In genomic region chr7:112417598-112417997, GRCm38 (mm10) we compare ENCODE assay signal across 31 mouse cellular contexts. TPM values are rescaled to one million over a fixed set of nuclear protein-coding genes. Genes with fewer than 3 reads are reported as not detected.
DNase-seq lines count a peak whose midpoint lies in the region; ATAC-seq and TF ChIP-seq lines count a peak whose summit lies in the region.
"Had no signal": no experiment of that assay in that cellular context is flagged by ENCODE, and none has a peak within 500 bp of the region (broad histone marks: within the 10 kb centered on the region; RNA-seq: fewer than 3 reads in every experiment).

No protein-coding gene starts in this region.

- no peaks in the 10 kb centered on the region for H3K36me3 ChIP-seq in heart, embryonic 12.5 days
- no peaks in the 10 kb centered on the region for H3K36me3 ChIP-seq in limb, embryonic 11.5 days (ENCODE audit: control insufficient read depth, insufficient read depth, low read length)
- H3K36me3 ChIP-seq in limb, embryonic 10.5 days = no peaks in the 10 kb centered on the region
- no peaks in the 10 kb centered on the region for H3K36me3 ChIP-seq in ES-Bruce4 (ENCODE audit: control insufficient read depth, insufficient read depth, low read length, poor library complexity, severe bottlenecking)
- H3K36me3 ChIP-seq in embryonic facial prominence, embryonic 15.5 days = no peaks in the 10 kb centered on the region
- H3K36me3 ChIP-seq: G1E; heart, embryonic 15.5 days; hindbrain, embryonic 12.5 days; intestine, embryonic 15.5 days; limb, embryonic 15.5 days; liver, embryonic 13.5 days had no signal

- no peak overlapping the region for H3K9ac ChIP-seq in heart, embryonic 12.5 days
- no peak overlapping the region for H3K9ac ChIP-seq in limb, embryonic 11.5 days (ENCODE audit: low read length)
- H3K9ac ChIP-seq in ES-Bruce4 (ENCODE audit: low read depth, poor library complexity, severe bottlenecking) = no peak overlapping the region
- no peak overlapping the region for H3K9ac ChIP-seq in embryonic facial prominence, embryonic 15.5 days
- H3K9ac ChIP-seq: forebrain, embryonic 13.5 days; heart, embryonic 15.5 days; hindbrain, embryonic 12.5 days; intestine, embryonic 15.5 days; limb, embryonic 15.5 days; liver, embryonic 13.5 days had no signal

- TF ChIP-seq CTCF in ES-Bruce4 (IDR thresholded peaks at IDR 0.05; ENCODE audit: low read depth, low read length) = no peak

- DNase-seq in heart, adult 11 months = peak; percentile 56
- no peak for DNase-seq in limb, embryonic 11.5 days (ENCODE audit: low spot score)
- DNase-seq in limb, embryonic 10.5 days (ENCODE audit: low spot score) = no peak
- DNase-seq in urinary bladder, postnatal 36 days (ENCODE audit: low spot score in 2 of 2) = no peak
- DNase-seq in cerebellum, adult 9-10 months = no peak
- DNase-seq: adrenal gland, adult 8-10 months; cerebellum, adult 8-10 months; cerebellum, postnatal 36 days; gastrocnemius, postnatal 14 days; heart, adult 18-20 months; heart, postnatal 36 days; kidney, postnatal 25 days; liver, embryonic 13.5 days; lung, adult 2 months; lung, postnatal 10 days; thymus, adult 2 months; thymus, postnatal 4 days had no signal

- ATAC-seq in heart, embryonic 12.5 days (ENCODE audit: insufficient number of reproducible peaks, low FRiP score) = no peak
- 0 out of 2 replicates have a peak, but pooled peaks have one; percentile 61 for ATAC-seq in limb, embryonic 11.5 days (ENCODE audit: insufficient number of reproducible peaks, low FRiP score, low TSS enrichment, low read depth)
- no peak for ATAC-seq in embryonic facial prominence, embryonic 15.5 days (ENCODE audit: insufficient number of reproducible peaks, low FRiP score, low TSS enrichment, low read depth)
- ATAC-seq: intestine, embryonic 15.5 days had no signal

- H3K27ac ChIP-seq in heart, embryonic 12.5 days (ENCODE audit: poor library complexity, severe bottlenecking) = no peak overlapping the region
- H3K27ac ChIP-seq in limb, embryonic 11.5 days (replicated peaks; ENCODE audit: low read depth, low read length) = no peak overlapping the region
- no peak overlapping the region for H3K27ac ChIP-seq in limb, embryonic 10.5 days
- peak overlapping the region; percentile 18; the same call in 1 of the 2 replicates for H3K27ac ChIP-seq in ES-Bruce4 (ENCODE audit: insufficient read depth, low read length)
- H3K27ac ChIP-seq in embryonic facial prominence, embryonic 15.5 days (replicated peaks) = peak overlapping the region; percentile 73; the same call in 1 of the 2 replicates
- H3K27ac ChIP-seq: forebrain, embryonic 13.5 days; heart, embryonic 15.5 days; hindbrain, embryonic 12.5 days; hindbrain, postnatal 0 days; intestine, embryonic 15.5 days; layer of hippocampus, adult 2 months; left cerebral cortex, adult 2 months; limb, embryonic 15.5 days; liver, embryonic 13.5 days; macrophage had no signal

- TF ChIP-seq POLR2A in ES-Bruce4 (IDR thresholded peaks at IDR 0.05; ENCODE audit: insufficient read depth, low read length) = no peak

- WGBS in heart, embryonic 12.5 days = 77% methylated on average over 4 of the region's 4 CpGs
- WGBS in limb, embryonic 11.5 days = 85% methylated on average over 4 of the region's 4 CpGs
- 78% methylated on average over 4 of the region's 4 CpGs for WGBS in limb, embryonic 10.5 days
- 61% methylated on average over 4 of the region's 4 CpGs for WGBS in embryonic facial prominence, embryonic 15.5 days

- no peaks in the 10 kb centered on the region for H3K27me3 ChIP-seq in heart, embryonic 12.5 days (replicated peaks)
- no peaks in the 10 kb centered on the region for H3K27me3 ChIP-seq in limb, embryonic 11.5 days (ENCODE audit: control insufficient read depth, insufficient read depth, low read length)
- peaks cover 26% of the 10 kb centered on the region; the same call in 1 of the 2 replicates for H3K27me3 ChIP-seq in limb, embryonic 10.5 days (ENCODE audit: low read depth, poor library complexity, severe bottlenecking)
- no peaks in the 10 kb centered on the region for H3K27me3 ChIP-seq in ES-Bruce4 (ENCODE audit: control insufficient read depth, insufficient read depth, low read length, poor library complexity, severe bottlenecking)
- H3K27me3 ChIP-seq in embryonic facial prominence, embryonic 15.5 days = no peaks in the 10 kb centered on the region
- H3K27me3 ChIP-seq: CH12.LX; intestine, embryonic 15.5 days; limb, embryonic 15.5 days had no signal

- no peak for TF ChIP-seq EP300 in ES-Bruce4 (IDR thresholded peaks at IDR 0.05; ENCODE audit: insufficient read depth, low read depth, low read length)

- H3K4me2 ChIP-seq in heart, embryonic 12.5 days = no peak overlapping the region
- H3K4me2 ChIP-seq in limb, embryonic 11.5 days (ENCODE audit: low read depth, severe bottlenecking) = no peak overlapping the region
- H3K4me2 ChIP-seq in embryonic facial prominence, embryonic 15.5 days (replicated peaks) = no peak overlapping the region
- H3K4me2 ChIP-seq: heart, embryonic 15.5 days; intestine, embryonic 15.5 days; limb, embryonic 15.5 days; liver, embryonic 13.5 days had no signal

- peaks cover 15% of the 10 kb centered on the region for H3K4me1 ChIP-seq in heart, embryonic 12.5 days (replicated peaks)
- H3K4me1 ChIP-seq in limb, embryonic 11.5 days (ENCODE audit: control insufficient read depth, insufficient read depth, low read length) = peaks cover 14% of the 10 kb centered on the region
- H3K4me1 ChIP-seq in limb, embryonic 10.5 days = peaks cover 25% of the 10 kb centered on the region
- peaks cover 5% of the 10 kb centered on the region for H3K4me1 ChIP-seq in ES-Bruce4 (ENCODE audit: control insufficient read depth, insufficient read depth, low read length)
- H3K4me1 ChIP-seq in embryonic facial prominence, embryonic 15.5 days = peaks cover 23% of the 10 kb centered on the region
- H3K4me1 ChIP-seq: liver, embryonic 13.5 days had no signal

- no peaks in the 10 kb centered on the region for H3K9me3 ChIP-seq in heart, embryonic 12.5 days (replicated peaks)
- H3K9me3 ChIP-seq in limb, embryonic 11.5 days (ENCODE audit: control insufficient read depth, low read length) = no peaks in the 10 kb centered on the region
- H3K9me3 ChIP-seq in limb, embryonic 10.5 days (replicated peaks) = no peaks in the 10 kb centered on the region
- H3K9me3 ChIP-seq in ES-Bruce4 (replicated peaks; ENCODE audit: control insufficient read depth, insufficient read depth, low read length, poor library complexity, severe bottlenecking) = no peaks in the 10 kb centered on the region
- no peaks in the 10 kb centered on the region for H3K9me3 ChIP-seq in embryonic facial prominence, embryonic 15.5 days (replicated peaks)
- H3K9me3 ChIP-seq: forebrain, embryonic 13.5 days; heart, embryonic 15.5 days; hindbrain, embryonic 12.5 days; intestine, embryonic 15.5 days; limb, embryonic 15.5 days; liver, embryonic 13.5 days had no signal

- H3K4me3 ChIP-seq in heart, embryonic 12.5 days = no peak overlapping the region
- no peak overlapping the region for H3K4me3 ChIP-seq in limb, embryonic 11.5 days (ENCODE audit: low read depth, low read length)
- H3K4me3 ChIP-seq in limb, embryonic 10.5 days = no peak overlapping the region
- H3K4me3 ChIP-seq in ES-Bruce4 (ENCODE audit: low read depth, low read length) = no peak overlapping the region
- H3K4me3 ChIP-seq in embryonic facial prominence, embryonic 15.5 days (replicated peaks) = no peak overlapping the region
- H3K4me3 ChIP-seq: forebrain, embryonic 13.5 days; heart, embryonic 15.5 days; hindbrain, embryonic 12.5 days; intestine, embryonic 15.5 days; layer of hippocampus, adult 2 months; left cerebral cortex, adult 2 months; limb, embryonic 15.5 days; liver, embryonic 13.5 days had no signal

RNA-seq across cellular contexts. Expression of gene Parva, which starts 9.7 kb away (rescaled TPM):
- 101 and 103 TPM in 2 replicates for polyA plus RNA-seq in heart, embryonic 12.5 days (2016; fragmentation: Nextera tagmentation; extraction: Ambion mirVana)
- polyA plus RNA-seq in limb, embryonic 11.5 days (2014; fragmentation: Nextera tagmentation; extraction: Ambion mirVana) = 64.2 and 68.8 TPM in 2 replicates
- 49.6 and 64.3 TPM in 2 replicates for polyA plus RNA-seq in limb, embryonic 10.5 days (2016; fragmentation: Nextera tagmentation; extraction: Ambion mirVana)
- polyA plus RNA-seq in ES-Bruce4 (2011; ENCODE audit: insufficient read depth, insufficient read length, low read depth, missing spikeins) = 38.5 and 43.2 TPM in 2 replicates
- polyA plus RNA-seq in embryonic facial prominence, embryonic 15.5 days (2015; fragmentation: Nextera tagmentation; extraction: Ambion mirVana) = 96.0 and 105 TPM in 2 replicates
- polyA plus RNA-seq: G1E had no signal

Comparison
In these comparisons a context has a peak if more than half of its experiments do, and no peak if none do; other contexts are left out.
1. H3K27ac ChIP-seq: peak in ES-Bruce4 (single experiment) and embryonic facial prominence, embryonic 15.5 days (single experiment); none in heart, embryonic 12.5 days (single experiment), limb, embryonic 11.5 days (single experiment) and limb, embryonic 10.5 days (single experiment).